Mouse (Mus musculus): ENCODE data around the gene Faah. TPM values are rescaled to one million over a fixed set of nuclear protein-coding genes. Genes with fewer than 3 reads are reported as not detected.

Faah gene
- total RNA-seq (2023) = 160 TPM

GRCm38 (mm10) chr4:116017902-116018746 lies at the start of gene Faah:
Faah (minus strand) TSS chr4:116017926.

GRCm38 (mm10) chr4:116053399-116053961 lies 35.8 kb upstream of the Faah start, which contains the start of gene Nsun4:
Nsun4 (minus strand) TSS chr4:116053876.

GRCm38 (mm10) chr4:115939295-115940102 lies 78.2 kb downstream of the Faah start, which contains the start of gene Dmbx1:
Dmbx1 (minus strand) TSS chr4:115939926.

Other genes with a start within 250 kb of the Faah start
- not detected for gene Tex38, start 236.9 kb downstream of the Faah start, total RNA-seq (2023)
- gene Atpaf1, start 233.1 kb downstream of the Faah start, total RNA-seq (2023) = 13.9 TPM
- 21.5 TPM for gene Mob3c, start 189.8 kb downstream of the Faah start, total RNA-seq (2023)
- 53.9 TPM for gene Mknk1, start 178.7 kb downstream of the Faah start, total RNA-seq (2023)
- 0.65 TPM for gene Kncn, start 133.5 kb downstream of the Faah start, total RNA-seq (2023)
- gene 6430628N08Rik, start 127.3 kb downstream of the Faah start, total RNA-seq (2023) = not detected
- gene Dmbx1, start 78.0 kb downstream of the Faah start, total RNA-seq (2023) = not detected
- gene Nsun4, start 36.0 kb upstream of the Faah start, total RNA-seq (2023) = 47.1 TPM
- 324 TPM for gene Uqcrh, start 57.1 kb upstream of the Faah start, total RNA-seq (2023)
- 24.2 TPM for gene Lrrc41, start 57.3 kb upstream of the Faah start, total RNA-seq (2023)
- 1.4 TPM for gene Rad54l, start 105.8 kb upstream of the Faah start, total RNA-seq (2023)
- gene Pomgnt1, start 105.9 kb upstream of the Faah start, total RNA-seq (2023) = 31.6 TPM
- gene Lurap1, start 133.4 kb upstream of the Faah start, total RNA-seq (2023) = 0.50 TPM
- gene Tspan1, start 149.7 kb upstream of the Faah start, total RNA-seq (2023) = not detected
- not detected for gene 1700042G07Rik, start 155.4 kb upstream of the Faah start, total RNA-seq (2023)
- gene Gm49337, start 155.5 kb upstream of the Faah start, total RNA-seq (2023) = not detected
- 3.6 TPM for gene Pik3r3, start 203.7 kb upstream of the Faah start, total RNA-seq (2023)